Mouse (Mus musculus): ENCODE results near the gene Sema3b. TPM values are rescaled to one million over a fixed set of nuclear protein-coding genes. Genes with fewer than 3 reads are reported as not detected.

Gene Sema3b
- polyA plus RNA-seq, 2 experiments: 0.22 to 0.33 TPM

GRCm38 (mm10) chr9:107571534-107572326, 37.3 kb downstream of the Sema3b start:
- Histone ChIP-seq H3K9ac (replicated peaks) (peak overlapping the region; percentile 87), H3K4me1 (replicated peaks; ENCODE audit: control insufficient read depth in 2 of 2, insufficient read depth in 2 of 2, low read length in 1 of 2) (peaks cover 50 to 60% of the 10 kb centered on the region in 2 experiments), H3K27ac (peak overlapping the region; percentile 84), H3K36me3 (replicated peaks; ENCODE audit: control insufficient read depth, insufficient read depth, low read depth) (peaks cover 12% of the 10 kb centered on the region), H3K27me3 (ENCODE audit: control insufficient read depth, insufficient read depth, low read length) (no peaks in the 10 kb centered on the region), H3K4me3 (ENCODE audit: insufficient read depth in 1 of 2, low read depth in 2 of 2, low read length in 2 of 2) (peak overlapping the region; percentile 86 to 88), H3K9me3 (ENCODE audit: control insufficient read depth, low read length) (no peaks in the 10 kb centered on the region), H3K4me2 (ENCODE audit: low read depth) (peak overlapping the region; percentile 85)
- ATAC-seq (ENCODE audit: insufficient read depth): peak; percentile 32; the same call in 1 of the 2 replicates
- no peak for DNase-seq (ENCODE audit: low read depth in 3 of 3, low spot score in 3 of 3)
- TF ChIP-seq CTCF (IDR thresholded peaks at IDR 0.05; ENCODE audit: low read depth) (no peak), EP300 (IDR thresholded peaks at IDR 0.05; ENCODE audit: low read depth) (no peak)
- 75% methylated on average over 22 of the region's 22 CpGs for WGBS (ENCODE audit: insufficient replicate concordance)

GRCm38 (mm10) chr9:107570845-107571244, 38.2 kb downstream of the Sema3b start:
- ATAC-seq (ENCODE audit: insufficient read depth) (peak; percentile 71), DNase-seq (ENCODE audit: low read depth in 3 of 3, low spot score in 3 of 3) (peak; percentile 70 to 81 (median 75))
- Histone ChIP-seq H3K4me2 (ENCODE audit: low read depth) (peak overlapping the region; percentile 85), H3K9ac (replicated peaks) (peak overlapping the region; percentile 87), H3K27me3 (ENCODE audit: control insufficient read depth, insufficient read depth, low read length) (no peaks in the 10 kb centered on the region), H3K9me3 (ENCODE audit: control insufficient read depth, low read length) (no peaks in the 10 kb centered on the region), H3K4me1 (replicated peaks; ENCODE audit: control insufficient read depth in 2 of 2, insufficient read depth in 2 of 2, low read length in 1 of 2) (peaks cover 45 to 58% of the 10 kb centered on the region in 2 experiments), H3K4me3 (ENCODE audit: insufficient read depth in 1 of 2, low read depth in 2 of 2, low read length in 2 of 2) (peak overlapping the region; percentile 86 to 88), H3K36me3 (replicated peaks; ENCODE audit: control insufficient read depth, insufficient read depth, low read depth) (peaks cover 12% of the 10 kb centered on the region), H3K27ac (peak overlapping the region; percentile 84)
- WGBS (ENCODE audit: insufficient replicate concordance): 38% methylated on average over 21 of the region's 21 CpGs
- peak; percentile 89 for TF ChIP-seq EP300 (IDR thresholded peaks at IDR 0.05; ENCODE audit: low read depth)
- TF ChIP-seq CTCF (IDR thresholded peaks at IDR 0.05; ENCODE audit: low read depth): no peak

- ATAC-seq (ENCODE audit: insufficient read depth): no peak
- H3K4me1 ChIP-seq (replicated peaks; ENCODE audit: control insufficient read depth in 2 of 2, insufficient read depth in 2 of 2, low read length in 1 of 2): peaks cover 42 to 56% of the 10 kb centered on the region in 2 experiments
- 64% methylated on average over 13 of the region's 13 CpGs for WGBS (ENCODE audit: insufficient replicate concordance)
Observed at GRCm38 (mm10) chr9:107570016-107570415, 39.0 kb downstream of the Sema3b start.

GRCm38 (mm10) chr9:107569270-107569669, 39.8 kb downstream of the Sema3b start:
- DNase-seq (ENCODE audit: low read depth in 3 of 3, low spot score in 3 of 3): no peak
- Histone ChIP-seq H3K9ac (replicated peaks) (peak overlapping the region; percentile 87), H3K27me3 (ENCODE audit: control insufficient read depth, insufficient read depth, low read length) (no peaks in the 10 kb centered on the region), H3K4me3 (ENCODE audit: insufficient read depth in 1 of 2, low read depth in 2 of 2, low read length in 2 of 2) (peak overlapping the region; percentile 86 to 88), H3K4me1 (replicated peaks; ENCODE audit: control insufficient read depth in 2 of 2, insufficient read depth in 2 of 2, low read length in 1 of 2) (peaks cover 42 to 57% of the 10 kb centered on the region in 2 experiments), H3K9me3 (ENCODE audit: control insufficient read depth, low read length) (no peaks in the 10 kb centered on the region), H3K4me2 (ENCODE audit: low read depth) (peak overlapping the region; percentile 85), H3K36me3 (replicated peaks; ENCODE audit: control insufficient read depth, insufficient read depth, low read depth) (peaks cover 12% of the 10 kb centered on the region), H3K27ac (peak overlapping the region; percentile 84)
- 0% methylated on average over 23 of the region's 23 CpGs for WGBS (ENCODE audit: insufficient replicate concordance)
- peak; percentile 9 for ATAC-seq (ENCODE audit: insufficient read depth)
- TF ChIP-seq EP300 (IDR thresholded peaks at IDR 0.05; ENCODE audit: low read depth) (no peak), CTCF (IDR thresholded peaks at IDR 0.05; ENCODE audit: low read depth) (0 out of 2 replicates have a peak, but pooled peaks have one; percentile 9)

More at GRCm38 (mm10) chr9:107570016-107570415, 39.0 kb downstream of the Sema3b start:
- no peaks in the 10 kb centered on the region for H3K27me3 ChIP-seq (ENCODE audit: control insufficient read depth, insufficient read depth, low read length)
- peak overlapping the region; percentile 86 to 88 for H3K4me3 ChIP-seq (ENCODE audit: insufficient read depth in 1 of 2, low read depth in 2 of 2, low read length in 2 of 2)
- H3K9me3 ChIP-seq (ENCODE audit: control insufficient read depth, low read length): no peaks in the 10 kb centered on the region
- no peak for TF ChIP-seq EP300 (IDR thresholded peaks at IDR 0.05; ENCODE audit: low read depth)
- TF ChIP-seq CTCF (IDR thresholded peaks at IDR 0.05; ENCODE audit: low read depth): 0 out of 2 replicates have a peak, but pooled peaks have one; percentile 4
- no peak for DNase-seq (ENCODE audit: low read depth in 3 of 3, low spot score in 3 of 3)
- H3K36me3 ChIP-seq (replicated peaks; ENCODE audit: control insufficient read depth, insufficient read depth, low read depth): peaks cover 12% of the 10 kb centered on the region
- H3K27ac ChIP-seq: peak overlapping the region; percentile 84
- peak overlapping the region; percentile 87 for H3K9ac ChIP-seq (replicated peaks)
- H3K4me2 ChIP-seq (ENCODE audit: low read depth): peak overlapping the region; percentile 85

Data from liver, embryonic 14.5 days (tissue).